Mouse (Mus musculus) lung, postnatal 0 days (tissue): ENCODE results near the gene Plp2. TPM values are rescaled to one million over a fixed set of nuclear protein-coding genes. Genes with fewer than 3 reads are reported as not detected.

ENCODE experiments used
- ATAC-seq: fragments of 200-750 bp; cut with Nextera tagmentation; 2 replicates; pipeline ENCODE4 v1.8.0; 2017; ENCODE audit warnings: moderate library complexity
- DNase-seq: peaks from one replicate; pipeline ENCODE4 v3.0.0-alpha.2; 2016; ENCODE audit warnings: low spot score
- H3K27ac ChIP-seq: fragments of 300-500 bp; sonication (generic); 2 replicates; pipeline ENCODE4 v1.5.1; 2014; ENCODE audit warnings: antibody characterized with exemption, mild to moderate bottlenecking, low read length, mixed read lengths
- H3K27me3 ChIP-seq: fragments of 300-500 bp; sonication (generic); replicated peaks from 2 replicates; pipeline ENCODE4 v1.6.1; 2014; ENCODE audit warnings: low read length, mixed read lengths; ENCODE audit not compliant: insufficient read depth
- H3K36me3 ChIP-seq: fragments of 300-500 bp; sonication (generic); 2 replicates; pipeline ENCODE4 v1.6.1; 2014; ENCODE audit warnings: low read length, mixed read lengths; ENCODE audit not compliant: insufficient read depth
- H3K4me1 ChIP-seq: fragments of 300-500 bp; sonication (generic); 2 replicates; pipeline ENCODE4 v1.6.1; 2014; ENCODE audit warnings: antibody characterized with exemption, low read depth, low read length, mixed read lengths; ENCODE audit not compliant: insufficient read depth
- H3K4me2 ChIP-seq: fragments of 300-500 bp; sonication (generic); replicated peaks from 2 replicates; pipeline ENCODE4 v1.6.1; 2014; ENCODE audit warnings: low read depth, mild to moderate bottlenecking, low read length, moderate library complexity, mixed read lengths
- H3K4me3 ChIP-seq: fragments of 300-500 bp; sonication (generic); 2 replicates; pipeline ENCODE4 v1.5.1; 2014; ENCODE audit warnings: low read depth, low read length
- H3K9ac ChIP-seq: fragments of 300-500 bp; sonication (generic); replicated peaks from 2 replicates; pipeline ENCODE4 v1.6.1; 2014; ENCODE audit warnings: low read depth, mild to moderate bottlenecking
- H3K9me3 ChIP-seq: fragments of 300-500 bp; sonication (generic); 2 replicates; pipeline ENCODE4 v1.6.1; 2016; ENCODE audit warnings: low read length, mixed read lengths
- CTCF ChIP-seq: IDR thresholded peaks from 2 replicates; pipeline ENCODE4 v1.5.1; 2016; ENCODE audit warnings: antibody characterized with exemption, mild to moderate bottlenecking
- EP300 ChIP-seq: IDR thresholded peaks from 2 replicates; pipeline ENCODE4 v1.6.1; 2016; ENCODE audit warnings: antibody characterized with exemption, mild to moderate bottlenecking, control low read depth
- WGBS: fragments of 180-500 bp; shearing (Covaris S2); extraction: QIAGEN DNeasy Blood & Tissue Kit; methylation state at CpG from one replicate; pipeline ENCODE4 v1.1.7; 2014; 5-methylcytosine and 5-hydroxymethylcytosine counted together
- polyA plus RNA-seq: library from polyadenylated mRNA; unstranded; fragments of >200 nt; fragmentation: Nextera tagmentation; extraction: Ambion mirVana; gene quantifications from 2 replicates; pipeline ENCODE4 v1.2.1, GENCODE M21; 2015

The Plp2 gene
- polyA plus RNA-seq, 1 experiment from 2014 or later = 242 TPM

DNA sequence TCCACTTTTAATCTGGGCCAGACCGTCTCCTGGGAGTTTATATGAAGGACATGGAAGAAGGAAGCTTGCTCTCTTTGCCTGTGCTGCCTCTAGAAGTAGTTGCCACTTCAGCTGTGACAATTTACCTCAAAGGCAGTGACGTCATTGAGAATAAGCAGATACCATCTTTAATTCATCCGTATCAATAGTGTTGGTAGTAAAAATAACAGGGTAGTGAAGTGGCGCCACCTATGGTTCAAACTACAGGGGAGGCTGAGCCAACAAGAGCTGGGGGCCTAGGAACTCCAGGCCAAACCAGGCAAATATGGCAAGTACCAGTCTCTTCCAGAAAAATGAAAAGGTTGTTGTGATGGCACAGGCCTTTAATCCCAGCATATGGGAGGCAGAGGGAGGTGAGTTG, 21.7 kb upstream of the Plp2 start:
- H3K4me1 ChIP-seq = no peaks in the 10 kb centered on the region
- H3K9ac ChIP-seq = no peak overlapping the region
- H3K27me3 ChIP-seq = no peaks in the 10 kb centered on the region
- no peak overlapping the region for H3K27ac ChIP-seq
- H3K36me3 ChIP-seq = no peaks in the 10 kb centered on the region
- ATAC-seq (no peak), DNase-seq (peak; percentile 42)
- H3K4me3 ChIP-seq = no peak overlapping the region
- no peaks in the 10 kb centered on the region for H3K9me3 ChIP-seq
- no peak overlapping the region for H3K4me2 ChIP-seq
- WGBS = 27% methylated on average over 4 of the region's 4 CpGs
- peak; percentile 67 for TF ChIP-seq CTCF
- TF ChIP-seq EP300 = no peak

DNA sequence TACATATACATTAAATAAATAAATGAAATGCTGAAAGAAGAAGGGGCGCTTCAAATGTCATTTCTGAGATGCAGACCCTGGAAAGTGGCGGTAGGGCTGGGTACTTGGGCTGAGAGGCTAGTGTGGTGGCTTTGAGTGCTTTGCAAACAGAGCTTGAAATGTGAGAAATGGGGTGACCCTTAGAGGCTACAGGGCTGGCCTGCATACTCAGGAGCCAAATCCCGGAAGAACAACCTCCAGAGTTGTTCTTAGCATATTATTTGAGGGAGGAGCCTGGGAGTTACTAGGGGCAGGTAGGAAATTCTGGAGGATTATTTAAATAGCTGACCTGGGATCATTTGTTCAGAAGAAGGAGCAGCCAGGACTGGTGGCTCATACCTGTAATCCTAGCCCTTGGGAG, 19.3 kb upstream of the Plp2 start:
- H3K9ac ChIP-seq = no peak overlapping the region
- H3K27ac ChIP-seq = no peak overlapping the region
- peak; percentile 67 for DNase-seq

DNA sequence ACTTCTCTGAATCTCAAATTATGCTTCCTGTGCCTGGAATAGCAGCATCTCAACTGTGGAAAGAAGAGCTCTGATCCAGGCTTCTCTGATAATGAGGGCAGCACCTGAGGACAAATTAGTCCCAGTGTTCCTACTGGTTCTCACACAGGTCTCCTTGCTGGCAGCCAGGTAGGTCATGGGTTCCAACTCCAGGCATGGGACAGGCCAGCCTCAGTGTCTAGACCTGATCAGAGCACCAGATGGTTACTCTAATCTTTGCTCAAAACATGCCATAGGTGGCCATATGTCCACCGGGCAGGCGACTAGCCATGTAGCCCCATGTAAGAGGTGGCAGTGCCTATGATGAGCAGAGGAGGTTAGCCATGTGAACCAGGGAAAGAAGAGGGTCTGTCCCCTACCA, 17.1 kb upstream of the Plp2 start:
- TF ChIP-seq EP300 (no peak), CTCF (no peak)
- Histone ChIP-seq H3K9me3 (no peaks in the 10 kb centered on the region), H3K36me3 (no peaks in the 10 kb centered on the region), H3K9ac (no peak overlapping the region), H3K27ac (no peak overlapping the region), H3K27me3 (no peaks in the 10 kb centered on the region), H3K4me3 (no peak overlapping the region), H3K4me1 (no peaks in the 10 kb centered on the region), H3K4me2 (no peak overlapping the region)
- DNase-seq = no peak
- no peak for ATAC-seq
- 100% methylated on average over 2 of the region's 2 CpGs for WGBS

More for the DNA sequence above, 19.3 kb upstream of the Plp2 start:
- ATAC-seq = peak; percentile 89
- 50% methylated on average over 3 of the region's 3 CpGs for WGBS
- H3K4me3 ChIP-seq = no peak overlapping the region
- H3K9me3 ChIP-seq = no peaks in the 10 kb centered on the region
- no peaks in the 10 kb centered on the region for H3K27me3 ChIP-seq
- TF ChIP-seq EP300 (no peak), CTCF (no peak)
- H3K4me2 ChIP-seq = no peak overlapping the region
- no peaks in the 10 kb centered on the region for H3K36me3 ChIP-seq
- no peaks in the 10 kb centered on the region for H3K4me1 ChIP-seq

DNA sequence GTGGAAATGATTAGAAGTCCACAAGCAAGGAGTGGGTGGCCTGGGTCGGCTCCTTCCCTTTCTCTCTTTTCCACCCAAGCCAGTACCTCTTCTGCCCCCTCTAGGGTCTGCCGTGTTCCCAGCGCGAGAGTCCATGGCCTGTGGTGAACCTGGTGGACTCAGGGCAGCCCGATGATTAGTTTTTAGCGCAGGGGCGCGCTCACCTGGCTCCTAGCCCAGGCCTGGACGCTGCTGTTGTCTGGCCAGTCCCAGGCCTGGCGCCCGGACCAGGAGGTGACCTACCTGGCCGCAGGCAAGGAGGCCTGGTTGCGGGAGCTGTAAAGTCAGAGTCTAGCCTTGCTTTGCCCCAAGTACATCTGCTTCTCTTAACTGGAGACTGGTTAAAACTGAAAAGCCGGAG, 9.7 kb upstream of the Plp2 start, which contains the start of gene Magix:
TSS of gene Magix (minus strand) at position 388 of the 400 bp plus-strand sequence.
- DNase-seq = no peak
- peak within 1 kb of the TSS; percentile 32; the same call in 1 of the 2 replicates for H3K27ac ChIP-seq
- no peaks in the 10 kb centered on the region for H3K4me1 ChIP-seq
- no peaks in the 10 kb centered on the region for H3K36me3 ChIP-seq
- no peak within 1 kb of the TSS; the same call in 1 of the 2 replicates for H3K4me3 ChIP-seq
- H3K27me3 ChIP-seq = no peaks in the 10 kb centered on the region
- ATAC-seq = no peak
- TF ChIP-seq EP300 (no peak), CTCF (no peak)
- WGBS = 61% methylated on average over 13 of the region's 14 CpGs
- no peak within 1 kb of the TSS for H3K9ac ChIP-seq
- H3K9me3 ChIP-seq = no peaks in the 10 kb centered on the region
- peak within 1 kb of the TSS; percentile 52 for H3K4me2 ChIP-seq

DNA sequence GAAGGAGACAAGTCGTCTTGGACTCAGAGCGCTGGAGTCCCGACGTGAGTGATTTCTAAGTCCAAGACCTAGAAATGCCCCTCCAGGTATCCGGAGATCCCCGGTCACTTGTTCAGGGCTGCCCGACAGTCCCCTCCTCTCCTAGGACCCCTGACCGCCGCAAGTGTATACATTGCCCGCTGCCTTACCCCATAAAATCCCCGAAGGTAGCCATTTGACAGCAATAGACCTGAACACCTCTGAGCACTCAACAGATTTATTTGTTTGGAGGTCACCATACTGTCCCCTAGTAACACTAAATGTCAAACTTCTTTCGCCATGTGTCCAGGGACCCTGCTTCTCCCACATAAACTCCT, 8.8 kb upstream of the Plp2 start:
- Histone ChIP-seq H3K4me2 (peak overlapping the region; percentile 52), H3K27ac (no peak overlapping the region), H3K9ac (no peak overlapping the region), H3K36me3 (no peaks in the 10 kb centered on the region), H3K4me1 (no peaks in the 10 kb centered on the region), H3K27me3 (no peaks in the 10 kb centered on the region), H3K4me3 (no peak overlapping the region; the same call in 1 of the 2 replicates), H3K9me3 (no peaks in the 10 kb centered on the region)
- DNase-seq = no peak
- WGBS = 27% methylated on average over 10 of the region's 12 CpGs
- ATAC-seq = no peak
- no peak for TF ChIP-seq EP300
- TF ChIP-seq CTCF = no peak

DNA sequence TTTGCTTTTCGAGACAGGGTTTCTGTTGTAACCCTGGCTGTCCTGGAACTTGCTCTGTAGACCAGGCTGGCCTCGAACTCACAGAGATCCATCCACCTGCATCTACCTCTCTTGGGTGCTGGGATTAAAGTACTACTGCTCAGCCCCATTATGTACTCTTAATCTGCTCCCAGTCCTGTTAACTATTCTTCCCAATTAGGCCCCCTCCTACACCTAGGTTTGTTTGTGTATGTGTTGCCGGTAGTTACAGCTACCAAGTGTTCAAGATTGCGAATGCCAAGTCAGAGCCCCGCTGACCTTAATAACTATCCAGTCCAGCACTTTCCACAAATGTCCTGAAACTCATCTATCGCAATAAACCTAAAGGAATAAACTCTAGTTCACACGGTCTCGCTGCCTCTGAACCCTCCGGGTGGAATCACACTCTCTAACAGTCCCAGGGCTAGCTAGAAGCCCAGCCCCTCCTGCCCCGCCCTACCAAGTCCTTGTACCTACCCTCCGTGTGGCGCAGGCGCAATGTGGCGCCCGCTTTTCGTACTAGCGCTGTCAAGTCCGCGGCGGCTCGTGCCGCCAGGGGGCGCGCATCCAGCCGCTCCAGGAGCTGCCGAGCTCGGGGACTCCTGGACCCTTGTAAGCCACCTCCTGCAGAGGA, 8.3 kb upstream of the Plp2 start:
- DNase-seq (peak; percentile 91), ATAC-seq (peak; percentile 96)
- Histone ChIP-seq H3K9ac (no peak overlapping the region), H3K4me1 (no peaks in the 10 kb centered on the region), H3K27ac (peak overlapping the region; percentile 14; the same call in 1 of the 2 replicates), H3K27me3 (no peaks in the 10 kb centered on the region), H3K36me3 (no peaks in the 10 kb centered on the region), H3K9me3 (no peaks in the 10 kb centered on the region), H3K4me2 (peak overlapping the region; percentile 52), H3K4me3 (peak overlapping the region; percentile 10; the same call in 1 of the 2 replicates)
- TF ChIP-seq EP300 (no peak), CTCF (peak; percentile 80)
- 17% methylated on average over 26 of the region's 27 CpGs for WGBS

DNA sequence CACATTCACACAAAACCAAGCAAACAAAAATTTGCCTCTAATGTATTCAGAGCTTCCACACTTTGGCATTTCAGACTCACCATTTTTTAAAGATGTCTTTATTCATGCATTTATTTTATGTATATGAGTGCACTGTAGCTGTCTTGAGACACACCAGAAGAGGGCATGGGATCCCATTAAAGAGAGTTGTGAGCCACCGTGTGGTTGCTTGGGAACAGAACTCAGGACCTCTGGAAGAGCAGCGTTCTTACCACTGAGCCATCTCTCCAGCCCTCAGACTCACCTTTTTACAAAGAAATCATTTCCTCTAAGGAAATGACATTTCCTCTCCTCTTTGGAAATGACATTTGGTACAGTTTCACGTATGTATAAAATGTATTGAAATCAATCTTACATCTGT, 7.8 kb upstream of the Plp2 start:
- Histone ChIP-seq H3K9me3 (no peaks in the 10 kb centered on the region), H3K4me1 (no peaks in the 10 kb centered on the region), H3K36me3 (no peaks in the 10 kb centered on the region), H3K27ac (no peak overlapping the region), H3K9ac (no peak overlapping the region), H3K4me3 (no peak overlapping the region), H3K27me3 (no peaks in the 10 kb centered on the region), H3K4me2 (no peak overlapping the region)
- TF ChIP-seq CTCF (peak; percentile 28; the same call in 1 of the 2 replicates), EP300 (no peak)
- no peak for DNase-seq
- 22% methylated on average over 3 of the region's 3 CpGs for WGBS
- no peak for ATAC-seq
